Mouse (Mus musculus): Measurements from ENCODE around the gene Pwwp2b. TPM values are rescaled to one million over a fixed set of nuclear protein-coding genes. Genes with fewer than 3 reads are reported as not detected.
A peak's percentile ranks its signal among the peaks of the same experiment; 100 is the strongest.

Gene Pwwp2b
- total RNA-seq, 2 experiments from 2014 or later: 10.2 to 12.2 TPM

DNA sequence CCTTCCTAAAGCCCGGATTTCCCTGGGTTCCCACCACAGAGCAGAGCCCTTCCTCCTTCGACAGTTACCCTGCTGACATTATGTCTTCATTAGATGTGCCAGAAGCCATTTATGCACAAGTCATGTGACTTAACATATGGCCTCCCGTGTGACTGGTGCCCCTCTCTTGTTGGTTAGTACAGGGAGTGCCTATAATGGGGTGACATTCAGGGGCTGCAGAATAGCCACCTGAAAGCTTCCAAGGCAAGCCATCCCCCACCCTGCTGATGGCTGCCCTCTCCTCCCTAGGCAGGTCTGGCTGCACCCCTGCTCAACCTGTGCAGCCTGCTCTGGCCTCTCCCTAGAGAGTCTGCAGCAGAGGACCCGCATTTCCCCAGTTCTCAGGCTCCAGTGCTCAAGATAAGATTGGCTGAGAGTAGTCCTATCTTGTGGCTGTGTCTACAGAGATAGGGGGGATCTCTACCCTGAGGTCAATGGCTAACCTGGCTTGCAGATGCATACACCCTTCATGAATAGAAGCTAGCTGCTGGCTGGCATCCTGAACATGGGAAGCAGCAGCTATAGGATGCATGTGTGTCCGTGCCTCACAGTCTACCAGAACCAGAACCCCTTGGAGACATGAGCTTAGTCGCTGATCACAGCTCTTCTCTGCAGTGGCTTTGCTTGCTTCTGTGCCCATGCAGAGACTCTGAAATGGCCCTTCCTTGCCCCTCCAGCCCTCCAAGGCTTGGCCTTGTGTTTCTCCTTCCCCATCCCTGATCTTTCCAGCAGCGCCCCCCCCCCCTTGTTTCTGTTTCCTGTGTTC, 1.3 kb downstream of the Pwwp2b start:
- no peak for TF ChIP-seq CTCF (IDR thresholded peaks at IDR 0.05)
- intact Hi-C loops (cut with DNase I): loop anchor here (2.0 to 5.0 kb wide), 2 partner anchors 23 to 223 kb away; no protein-coding TSS in a partner anchor
- no peak for DNase-seq (ENCODE audit: extremely low spot score in 1 of 2, low spot score in 2 of 2)
- peak overlapping the region; percentile 88 for H3K4me3 ChIP-seq
- H3K27ac ChIP-seq: peak overlapping the region; percentile 90

GRCm38 (mm10) chr7:139251881-139252301, 3.6 kb downstream of the Pwwp2b start:
- Histone ChIP-seq H3K27ac (peak overlapping the region; percentile 40), H3K4me3 (no peak overlapping the region)
- no peak for TF ChIP-seq CTCF (IDR thresholded peaks at IDR 0.05)
- DNase-seq (ENCODE audit: extremely low spot score in 1 of 2, low spot score in 2 of 2): no peak
- intact Hi-C loops (cut with DNase I): no loop called here

GRCm38 (mm10) chr7:139252566-139252965, 4.3 kb downstream of the Pwwp2b start:
- H3K27ac ChIP-seq: no peak overlapping the region; the same call in 1 of the 2 replicates
- no peak overlapping the region for H3K4me3 ChIP-seq
- no peak for TF ChIP-seq CTCF (IDR thresholded peaks at IDR 0.05)
- DNase-seq (ENCODE audit: extremely low spot score in 1 of 2, low spot score in 2 of 2): no peak
- intact Hi-C loops (cut with DNase I): no loop called here

GRCm38 (mm10) chr7:139252986-139253385, 4.7 kb downstream of the Pwwp2b start:
- Histone ChIP-seq H3K27ac (peak overlapping the region; percentile 36; the same call in 1 of the 2 replicates), H3K4me3 (no peak overlapping the region)
- no peak for TF ChIP-seq CTCF (IDR thresholded peaks at IDR 0.05)
- intact Hi-C loops (cut with DNase I): no loop called here
- DNase-seq (ENCODE audit: extremely low spot score in 1 of 2, low spot score in 2 of 2): no peak

- DNase-seq (ENCODE audit: extremely low spot score in 1 of 2, low spot score in 2 of 2): no peak
- no peak overlapping the region for H3K4me3 ChIP-seq
- intact Hi-C loops (cut with DNase I): no loop called here
- TF ChIP-seq CTCF (IDR thresholded peaks at IDR 0.05): no peak
- peak overlapping the region; percentile 36; the same call in 1 of the 2 replicates for H3K27ac ChIP-seq
Observed at GRCm38 (mm10) chr7:139253462-139253861, 5.2 kb downstream of the Pwwp2b start.

DNA sequence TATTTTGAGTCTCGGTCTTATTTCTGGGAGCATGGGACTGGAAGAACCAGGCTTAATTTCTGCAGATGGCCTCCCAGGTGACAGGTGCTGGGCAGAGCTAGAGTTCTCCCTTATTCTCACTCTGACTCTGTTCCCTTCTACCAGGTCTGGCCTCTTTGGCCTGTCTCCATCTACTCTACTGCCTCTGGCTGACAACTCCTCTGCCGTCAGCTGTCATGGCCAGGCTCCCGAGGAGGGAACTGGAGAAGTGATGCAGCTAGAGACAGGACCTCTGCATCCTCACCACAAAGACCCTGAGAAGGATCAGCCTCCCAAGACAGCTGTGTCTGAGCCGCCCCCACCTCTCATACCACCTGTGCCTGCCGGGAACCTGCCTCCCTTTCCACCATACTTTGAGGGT, 6.3 kb downstream of the Pwwp2b start:
- Histone ChIP-seq H3K27ac (no peak overlapping the region), H3K4me3 (no peak overlapping the region)
- no peak for DNase-seq (ENCODE audit: extremely low spot score in 1 of 2, low spot score in 2 of 2)
- no peak for TF ChIP-seq CTCF (IDR thresholded peaks at IDR 0.05)
- intact Hi-C loops (cut with DNase I): no loop called here

GRCm38 (mm10) chr7:139257752-139258542, 9.7 kb downstream of the Pwwp2b start:
- Histone ChIP-seq H3K4me3 (no peak overlapping the region), H3K27ac (no peak overlapping the region)
- intact Hi-C loops (cut with DNase I): no loop called here
- no peak for DNase-seq (ENCODE audit: extremely low spot score in 1 of 2, low spot score in 2 of 2)
- TF ChIP-seq CTCF (IDR thresholded peaks at IDR 0.05): no peak

GRCm38 (mm10) chr7:139264337-139264736, 16.1 kb downstream of the Pwwp2b start:
- no peak overlapping the region for H3K4me3 ChIP-seq
- TF ChIP-seq CTCF (IDR thresholded peaks at IDR 0.05): no peak
- DNase-seq (ENCODE audit: extremely low spot score in 1 of 2, low spot score in 2 of 2): no peak
- intact Hi-C loops (cut with DNase I): no loop called here
- H3K27ac ChIP-seq: no peak overlapping the region

GRCm38 (mm10) chr7:139265634-139266033, 17.4 kb downstream of the Pwwp2b start:
- H3K27ac ChIP-seq: no peak overlapping the region
- intact Hi-C loops (cut with DNase I): no loop called here
- H3K4me3 ChIP-seq: no peak overlapping the region
- no peak for TF ChIP-seq CTCF (IDR thresholded peaks at IDR 0.05)
- DNase-seq (ENCODE audit: extremely low spot score in 1 of 2, low spot score in 2 of 2): no peak

- Histone ChIP-seq H3K27ac (no peak overlapping the region), H3K4me3 (no peak overlapping the region)
- DNase-seq (ENCODE audit: extremely low spot score in 1 of 2, low spot score in 2 of 2): no peak
- no peak for TF ChIP-seq CTCF (IDR thresholded peaks at IDR 0.05)
- intact Hi-C loops (cut with DNase I): no loop called here
Observed at GRCm38 (mm10) chr7:139266431-139266830, 18.1 kb downstream of the Pwwp2b start.

GRCm38 (mm10) chr7:139266886-139267870, 18.9 kb downstream of the Pwwp2b start:
- no peak overlapping the region for H3K4me3 ChIP-seq
- DNase-seq (ENCODE audit: extremely low spot score in 1 of 2, low spot score in 2 of 2): no peak
- no peak overlapping the region for H3K27ac ChIP-seq
- no peak for TF ChIP-seq CTCF (IDR thresholded peaks at IDR 0.05)
- intact Hi-C loops (cut with DNase I): no loop called here

Measured in left cerebral cortex, adult 2 months (tissue).